Mouse (Mus musculus): ENCODE measurements around the gene Sycn. TPM values are rescaled to one million over a fixed set of nuclear protein-coding genes. Genes with fewer than 3 reads are reported as not detected.

Gene Sycn
- polyA plus RNA-seq, 1 experiment from 2014 or later = not detected

- WGBS = 96% methylated on average over 13 of the region's 13 CpGs
- ATAC-seq = no peak
- H3K27me3 ChIP-seq (ENCODE audit: control insufficient read depth, insufficient read depth, low read depth, low read length) = no peaks in the 10 kb centered on the region
- H3K4me3 ChIP-seq (ENCODE audit: low read depth, low read length) = no peak overlapping the region
- peaks cover 22% of the 10 kb centered on the region for H3K36me3 ChIP-seq (ENCODE audit: control insufficient read depth, insufficient read depth, low read length)
- no peak overlapping the region for H3K27ac ChIP-seq (ENCODE audit: low read length)
- H3K4me1 ChIP-seq (ENCODE audit: control insufficient read depth, insufficient read depth, low read length) = no peaks in the 10 kb centered on the region
- no peaks in the 10 kb centered on the region for H3K9me3 ChIP-seq (replicated peaks; ENCODE audit: control insufficient read depth, low read length, poor library complexity, severe bottlenecking)
- no peak overlapping the region for H3K4me2 ChIP-seq (ENCODE audit: low read length)
- no peak overlapping the region for H3K9ac ChIP-seq (ENCODE audit: low read depth, low read length)
Measured at GRCm38 (mm10) chr7:28562951-28563350, 22.3 kb downstream of the Sycn start.

GRCm38 (mm10) chr7:28565407-28565806 is 24.7 kb downstream of the Sycn start:
- ATAC-seq = no peak
- H3K27ac ChIP-seq (ENCODE audit: low read length) = no peak overlapping the region
- 76% methylated on average over 5 of the region's 5 CpGs for WGBS
- H3K36me3 ChIP-seq (ENCODE audit: control insufficient read depth, insufficient read depth, low read length) = peaks cover 15% of the 10 kb centered on the region
- H3K4me3 ChIP-seq (ENCODE audit: low read depth, low read length) = no peak overlapping the region
- no peak overlapping the region for H3K9ac ChIP-seq (ENCODE audit: low read depth, low read length)
- H3K4me1 ChIP-seq (ENCODE audit: control insufficient read depth, insufficient read depth, low read length) = no peaks in the 10 kb centered on the region
- no peaks in the 10 kb centered on the region for H3K27me3 ChIP-seq (ENCODE audit: control insufficient read depth, insufficient read depth, low read depth, low read length)
- no peaks in the 10 kb centered on the region for H3K9me3 ChIP-seq (replicated peaks; ENCODE audit: control insufficient read depth, low read length, poor library complexity, severe bottlenecking)
- H3K4me2 ChIP-seq (ENCODE audit: low read length) = no peak overlapping the region

- Histone ChIP-seq H3K4me3 (ENCODE audit: low read depth, low read length) (no peak overlapping the region), H3K27me3 (ENCODE audit: control insufficient read depth, insufficient read depth, low read depth, low read length) (no peaks in the 10 kb centered on the region), H3K36me3 (ENCODE audit: control insufficient read depth, insufficient read depth, low read length) (peaks cover 15% of the 10 kb centered on the region), H3K9ac (ENCODE audit: low read depth, low read length) (no peak overlapping the region), H3K9me3 (replicated peaks; ENCODE audit: control insufficient read depth, low read length, poor library complexity, severe bottlenecking) (no peaks in the 10 kb centered on the region), H3K27ac (ENCODE audit: low read length) (no peak overlapping the region), H3K4me1 (ENCODE audit: control insufficient read depth, insufficient read depth, low read length) (no peaks in the 10 kb centered on the region), H3K4me2 (ENCODE audit: low read length) (no peak overlapping the region)
- 91% methylated on average over 4 of the region's 4 CpGs for WGBS
- no peak for ATAC-seq
Measured at GRCm38 (mm10) chr7:28567539-28567938, 26.9 kb downstream of the Sycn start.

- Histone ChIP-seq H3K9me3 (replicated peaks; ENCODE audit: control insufficient read depth, low read length, poor library complexity, severe bottlenecking) (no peaks in the 10 kb centered on the region), H3K27me3 (ENCODE audit: control insufficient read depth, insufficient read depth, low read depth, low read length) (no peaks in the 10 kb centered on the region), H3K4me1 (ENCODE audit: control insufficient read depth, insufficient read depth, low read length) (no peaks in the 10 kb centered on the region), H3K4me2 (ENCODE audit: low read length) (no peak overlapping the region), H3K4me3 (ENCODE audit: low read depth, low read length) (no peak overlapping the region), H3K36me3 (ENCODE audit: control insufficient read depth, insufficient read depth, low read length) (peaks cover 15% of the 10 kb centered on the region), H3K9ac (ENCODE audit: low read depth, low read length) (no peak overlapping the region), H3K27ac (ENCODE audit: low read length) (no peak overlapping the region)
- ATAC-seq = no peak
Measured at GRCm38 (mm10) chr7:28568253-28568652, 27.6 kb downstream of the Sycn start.

GRCm38 (mm10) chr7:28570291-28570981 is 29.8 kb downstream of the Sycn start:
- Histone ChIP-seq H3K4me2 (ENCODE audit: low read length) (no peak overlapping the region), H3K36me3 (ENCODE audit: control insufficient read depth, insufficient read depth, low read length) (peaks cover 7% of the 10 kb centered on the region), H3K9ac (ENCODE audit: low read depth, low read length) (no peak overlapping the region), H3K4me3 (ENCODE audit: low read depth, low read length) (no peak overlapping the region), H3K27ac (ENCODE audit: low read length) (peak overlapping the region; percentile 39; the same call in 1 of the 2 replicates), H3K9me3 (replicated peaks; ENCODE audit: control insufficient read depth, low read length, poor library complexity, severe bottlenecking) (no peaks in the 10 kb centered on the region), H3K27me3 (ENCODE audit: control insufficient read depth, insufficient read depth, low read depth, low read length) (no peaks in the 10 kb centered on the region), H3K4me1 (ENCODE audit: control insufficient read depth, insufficient read depth, low read length) (no peaks in the 10 kb centered on the region)
- ATAC-seq = no peak
- 77% methylated on average over 12 of the region's 12 CpGs for WGBS

- Histone ChIP-seq H3K27ac (ENCODE audit: low read length) (no peak overlapping the region), H3K4me2 (ENCODE audit: low read length) (no peak overlapping the region), H3K36me3 (ENCODE audit: control insufficient read depth, insufficient read depth, low read length) (peaks cover 7% of the 10 kb centered on the region), H3K9me3 (replicated peaks; ENCODE audit: control insufficient read depth, low read length, poor library complexity, severe bottlenecking) (no peaks in the 10 kb centered on the region), H3K4me1 (ENCODE audit: control insufficient read depth, insufficient read depth, low read length) (no peaks in the 10 kb centered on the region), H3K9ac (ENCODE audit: low read depth, low read length) (no peak overlapping the region), H3K4me3 (ENCODE audit: low read depth, low read length) (no peak overlapping the region), H3K27me3 (ENCODE audit: control insufficient read depth, insufficient read depth, low read depth, low read length) (no peaks in the 10 kb centered on the region)
- no peak for ATAC-seq
- 56% methylated on average over 5 of the region's 5 CpGs for WGBS
Measured at GRCm38 (mm10) chr7:28570982-28571682, 30.4 kb downstream of the Sycn start.

- WGBS = 95% methylated on average over 5 of the region's 5 CpGs
Measured at GRCm38 (mm10) chr7:28572689-28573088, 32.0 kb downstream of the Sycn start.

GRCm38 (mm10) chr7:28573236-28573635 is 32.6 kb downstream of the Sycn start:
- 98% methylated on average over 3 of the region's 3 CpGs for WGBS
- Histone ChIP-seq H3K36me3 (ENCODE audit: control insufficient read depth, insufficient read depth, low read length) (no peaks in the 10 kb centered on the region; the same call in 1 of the 2 replicates), H3K4me1 (ENCODE audit: control insufficient read depth, insufficient read depth, low read length) (no peaks in the 10 kb centered on the region), H3K9me3 (replicated peaks; ENCODE audit: control insufficient read depth, low read length, poor library complexity, severe bottlenecking) (no peaks in the 10 kb centered on the region), H3K4me3 (ENCODE audit: low read depth, low read length) (no peak overlapping the region), H3K9ac (ENCODE audit: low read depth, low read length) (no peak overlapping the region), H3K27me3 (ENCODE audit: control insufficient read depth, insufficient read depth, low read depth, low read length) (no peaks in the 10 kb centered on the region), H3K4me2 (ENCODE audit: low read length) (no peak overlapping the region), H3K27ac (ENCODE audit: low read length) (no peak overlapping the region)
- no peak for ATAC-seq

More at GRCm38 (mm10) chr7:28572689-28573088, 32.0 kb downstream of the Sycn start:
- Histone ChIP-seq H3K9ac (ENCODE audit: low read depth, low read length) (no peak overlapping the region), H3K4me2 (ENCODE audit: low read length) (no peak overlapping the region), H3K36me3 (ENCODE audit: control insufficient read depth, insufficient read depth, low read length) (peaks cover 2% of the 10 kb centered on the region; the same call in 1 of the 2 replicates), H3K9me3 (replicated peaks; ENCODE audit: control insufficient read depth, low read length, poor library complexity, severe bottlenecking) (no peaks in the 10 kb centered on the region), H3K4me3 (ENCODE audit: low read depth, low read length) (no peak overlapping the region), H3K4me1 (ENCODE audit: control insufficient read depth, insufficient read depth, low read length) (no peaks in the 10 kb centered on the region), H3K27me3 (ENCODE audit: control insufficient read depth, insufficient read depth, low read depth, low read length) (no peaks in the 10 kb centered on the region), H3K27ac (ENCODE audit: low read length) (no peak overlapping the region)
- no peak for ATAC-seq

GRCm38 (mm10) chr7:28575597-28575996 is 34.9 kb downstream of the Sycn start:
- Histone ChIP-seq H3K36me3 (ENCODE audit: control insufficient read depth, insufficient read depth, low read length) (no peaks in the 10 kb centered on the region), H3K9ac (ENCODE audit: low read depth, low read length) (no peak overlapping the region), H3K4me3 (ENCODE audit: low read depth, low read length) (no peak overlapping the region), H3K4me2 (ENCODE audit: low read length) (no peak overlapping the region), H3K27me3 (ENCODE audit: control insufficient read depth, insufficient read depth, low read depth, low read length) (no peaks in the 10 kb centered on the region), H3K27ac (ENCODE audit: low read length) (no peak overlapping the region), H3K4me1 (ENCODE audit: control insufficient read depth, insufficient read depth, low read length) (0 out of 2 replicates have a peak, but pooled peaks cover 4% of the 10 kb centered on the region), H3K9me3 (replicated peaks; ENCODE audit: control insufficient read depth, low read length, poor library complexity, severe bottlenecking) (no peaks in the 10 kb centered on the region)
- 95% methylated on average over 11 of the region's 11 CpGs for WGBS
- no peak for ATAC-seq
